Mouse (Mus musculus): ENCODE results near the gene Slc11a2. TPM values are rescaled to one million over a fixed set of nuclear protein-coding genes. Genes with fewer than 3 reads are reported as not detected.

The Slc11a2 gene
- total and polyA plus RNA-seq, 3 experiments: 8.9 to 18.6 (median 13.0) TPM

DNA sequence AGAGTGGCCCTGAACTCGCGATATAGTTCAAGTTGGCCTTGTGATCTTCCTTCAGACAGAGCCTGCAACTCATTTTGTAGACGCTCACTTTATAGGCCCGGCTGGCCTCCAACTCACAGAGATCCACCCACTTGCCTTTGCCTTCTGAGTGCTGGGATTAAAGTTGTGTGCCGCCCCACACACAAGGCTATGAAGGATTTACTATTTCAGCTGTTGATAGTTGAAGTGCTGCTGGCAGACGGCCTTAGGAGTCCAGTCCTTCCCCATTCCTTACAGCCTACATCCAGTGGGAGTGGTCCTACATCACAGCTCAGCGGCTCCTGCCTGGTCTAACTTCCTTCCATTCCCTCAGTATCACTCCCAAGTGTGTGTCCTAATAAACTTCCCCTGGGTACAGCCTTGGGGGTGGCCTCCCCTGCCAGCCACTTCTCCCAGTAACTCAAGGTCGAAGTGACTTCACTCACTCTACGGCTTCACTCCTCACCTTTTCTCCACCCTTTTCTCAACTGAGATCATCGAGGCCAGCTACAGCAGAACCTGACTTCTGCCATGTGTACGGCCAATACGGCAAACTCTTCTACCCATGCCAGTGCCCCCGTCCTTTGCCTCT lies 3.5 kb upstream of the Slc11a2 start:
- no peaks in the 10 kb centered on the region for H3K36me3 ChIP-seq (replicated peaks in 1 of 2; ENCODE audit: control insufficient read depth in 1 of 2, insufficient read depth in 1 of 2, low read length in 1 of 2)
- no peak overlapping the region for H3K9ac ChIP-seq (ENCODE audit: insufficient read depth, low read depth)
- no peaks in the 10 kb centered on the region for H3K79me2 ChIP-seq (replicated peaks; ENCODE audit: control insufficient read depth, extremely low read depth, insufficient read depth, poor library complexity, severe bottlenecking)
- in situ Hi-C loops (cut with MboI; ENCODE audit: low pct_ligation_motif_present, low pct_unique_long_range_greater_than_20kb, low sequenced_read_pairs): no loop called here
- no peaks in the 10 kb centered on the region for H3K9me3 ChIP-seq (replicated peaks; ENCODE audit: low read length)
- H3K4me1 ChIP-seq (ENCODE audit: control insufficient read depth in 1 of 2, insufficient read depth in 2 of 2): peaks cover 0 to 11% of the 10 kb centered on the region in 2 experiments; a peak in 2 of 4 replicates
- H3K4me2 ChIP-seq (ENCODE audit: insufficient read depth, low read depth, poor library complexity, severe bottlenecking): no peak overlapping the region
- H3K27ac ChIP-seq (ENCODE audit: insufficient read depth, low read depth): no peak overlapping the region
- dilution Hi-C loops (cut with MboI; ENCODE audit: extremely low pct_ligation_motif_present, extremely low pct_unique_long_range_greater_than_20kb, low sequenced_read_pairs): no loop called here
- no peak overlapping the region for H3K4me3 ChIP-seq (replicated peaks in 1 of 3; ENCODE audit: low read depth in 2 of 3, low read length in 2 of 3, poor library complexity in 1 of 3)
- no peak for TF ChIP-seq ZKSCAN1 (IDR thresholded peaks at IDR 0.05; ENCODE audit: borderline replicate concordance, low read depth, low read length)
- TF ChIP-seq ZNF384 (IDR thresholded peaks at IDR 0.05; ENCODE audit: low read depth, low read length): no peak
- TF ChIP-seq SIN3A (IDR thresholded peaks at IDR 0.05; ENCODE audit: low read length): no peak
- TF ChIP-seq MAZ (IDR thresholded peaks at IDR 0.05; ENCODE audit: low read depth, low read length): no peak
- no peak for TF ChIP-seq NRF1 (IDR thresholded peaks at IDR 0.05; ENCODE audit: low read depth, low read length)
- TF ChIP-seq MYC (IDR thresholded peaks at IDR 0.05; ENCODE audit: low read depth, low read length): no peak
- no peak for TF ChIP-seq GABPA (IDR thresholded peaks at IDR 0.05; ENCODE audit: insufficient replicate concordance, low read depth, low read length)
- no peak for TF ChIP-seq UBTF (IDR thresholded peaks at IDR 0.05; ENCODE audit: low read depth, low read length)
- H3K27me3 ChIP-seq (replicated peaks): peaks cover 76% of the 10 kb centered on the region
- DNase-seq (ENCODE audit: extremely low read depth): no peak

DNA sequence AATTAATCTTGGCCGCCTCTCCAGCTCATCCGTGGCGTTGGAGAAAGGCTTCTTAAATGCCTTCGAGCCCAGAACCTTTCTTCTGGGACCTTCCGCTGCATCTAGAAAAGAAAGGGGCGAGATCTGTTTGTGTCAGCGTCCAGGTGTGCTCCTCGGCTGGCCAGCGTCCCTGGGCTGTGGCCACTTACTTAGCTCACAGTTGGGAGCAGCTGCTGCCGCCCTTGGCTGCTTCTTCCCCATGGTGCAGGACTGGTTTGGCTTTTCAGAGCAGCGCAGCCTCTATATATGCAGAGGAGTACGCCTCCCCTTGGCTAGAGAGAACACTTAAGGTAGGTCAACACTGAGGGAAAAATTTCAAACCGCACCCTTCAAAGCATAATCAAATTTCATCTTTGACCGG lies 956 bp downstream of the Slc11a2 start:
- H3K79me2 ChIP-seq (replicated peaks; ENCODE audit: control insufficient read depth, extremely low read depth, insufficient read depth, poor library complexity, severe bottlenecking): no peaks in the 10 kb centered on the region
- no peak overlapping the region for H3K9ac ChIP-seq (ENCODE audit: insufficient read depth, low read depth)
- DNase-seq (ENCODE audit: extremely low read depth): no peak
- H3K36me3 ChIP-seq (replicated peaks in 1 of 2; ENCODE audit: control insufficient read depth in 1 of 2, insufficient read depth in 1 of 2, low read length in 1 of 2): peaks cover 0 to 2% of the 10 kb centered on the region in 2 experiments
- H3K4me2 ChIP-seq (ENCODE audit: insufficient read depth, low read depth, poor library complexity, severe bottlenecking): peak overlapping the region; percentile 98
- H3K27me3 ChIP-seq (replicated peaks): peaks cover 52% of the 10 kb centered on the region
- peak overlapping the region; percentile 2 to 40 (median 37) for H3K4me3 ChIP-seq (replicated peaks in 1 of 3; ENCODE audit: low read depth in 2 of 3, low read length in 2 of 3, poor library complexity in 1 of 3)
- dilution Hi-C loops (cut with MboI; ENCODE audit: extremely low pct_ligation_motif_present, extremely low pct_unique_long_range_greater_than_20kb, low sequenced_read_pairs): no loop called here
- in situ Hi-C loops (cut with MboI; ENCODE audit: low pct_ligation_motif_present, low pct_unique_long_range_greater_than_20kb, low sequenced_read_pairs): no loop called here
- H3K9me3 ChIP-seq (replicated peaks; ENCODE audit: low read length): no peaks in the 10 kb centered on the region
- H3K4me1 ChIP-seq (ENCODE audit: control insufficient read depth in 1 of 2, insufficient read depth in 2 of 2): peaks cover 3 to 31% of the 10 kb centered on the region in 2 experiments; a peak in 3 of 4 replicates
- no peak overlapping the region for H3K27ac ChIP-seq (ENCODE audit: insufficient read depth, low read depth)
- TF ChIP-seq BHLHE40 (IDR thresholded peaks at IDR 0.05; ENCODE audit: low read depth, low read length) (no peak), RCOR1 (conservative IDR thresholded peaks at IDR 0.05; ENCODE audit: low read depth, low read length) (no peak), MEF2A (IDR thresholded peaks at IDR 0.05; ENCODE audit: borderline replicate concordance, low read depth, low read length) (no peak), CHD2 (IDR thresholded peaks at IDR 0.05; ENCODE audit: low read length) (no peak), HCFC1 (IDR thresholded peaks at IDR 0.05; ENCODE audit: low read depth, low read length) (no peak), MXI1 (IDR thresholded peaks at IDR 0.05; ENCODE audit: low read depth, low read length) (0 out of 2 replicates have a peak, but pooled peaks have one; percentile 18), SMC3 (IDR thresholded peaks at IDR 0.05; ENCODE audit: low read depth, low read length) (no peak), ZC3H11A (IDR thresholded peaks at IDR 0.05; ENCODE audit: low read depth, low read length) (no peak), UBTF (IDR thresholded peaks at IDR 0.05; ENCODE audit: low read depth, low read length) (0 out of 2 replicates have a peak, but pooled peaks have one; percentile 54), EP300 (IDR thresholded peaks at IDR 0.05; ENCODE audit: low read length) (no peak), SIN3A (IDR thresholded peaks at IDR 0.05; ENCODE audit: low read length) (no peak), NELFE (IDR thresholded peaks at IDR 0.05; ENCODE audit: low read depth, low read length) (no peak), USF2 (conservative IDR thresholded peaks at IDR 0.05; ENCODE audit: low read depth, low read length) (no peak), CHD1 (IDR thresholded peaks at IDR 0.05; ENCODE audit: low read depth, low read length) (no peak), JUND (conservative IDR thresholded peaks at IDR 0.05; ENCODE audit: low read depth, low read length) (no peak), RAD21 (IDR thresholded peaks at IDR 0.05; ENCODE audit: low read depth, low read length) (no peak; the same call in 1 of the 2 replicates), MAX (IDR thresholded peaks at IDR 0.05; ENCODE audit: low read length) (no peak; the same call in 1 of the 2 replicates), MAFK (IDR thresholded peaks at IDR 0.05; ENCODE audit: insufficient replicate concordance, low read length) (no peak), TBP (conservative IDR thresholded peaks at IDR 0.05; ENCODE audit: low read depth, low read length) (0 out of 2 replicates have a peak, but pooled peaks have one; percentile 33), USF1 (IDR thresholded peaks at IDR 0.05; ENCODE audit: low read depth, low read length) (no peak), CTCF (conservative IDR thresholded peaks at IDR 0.05 in 1 of 2, IDR thresholded peaks at IDR 0.05 in 1 of 2; ENCODE audit: low read depth in 2 of 2, low read length in 2 of 2) (peak in 1 of 2 experiments; percentile 16; a peak in 2 of 4 replicates), ELF1 (IDR thresholded peaks at IDR 0.05; ENCODE audit: low read depth, low read length) (no peak), PAX5 (IDR thresholded peaks at IDR 0.05; ENCODE audit: low read length) (no peak), MAZ (IDR thresholded peaks at IDR 0.05; ENCODE audit: low read depth, low read length) (no peak), ZMIZ1 (IDR thresholded peaks at IDR 0.05; ENCODE audit: low read depth, low read length) (no peak), POLR2AphosphoS2 (IDR thresholded peaks at IDR 0.05; ENCODE audit: low read depth, low read length) (no peak), IRF4 (IDR thresholded peaks at IDR 0.05; ENCODE audit: low read depth, low read length) (no peak), TCF12 (IDR thresholded peaks at IDR 0.05; ENCODE audit: low read depth, low read length) (no peak)

Data from CH12.LX (cell line).